Mouse (Mus musculus): ENCODE measurements around the gene H60b.
"Not testable (repeated sequence)": the region's sequence is repeated elsewhere in the genome, so short reads cannot be mapped to it uniquely, and the experiment has no call there.

Gene H60b

GRCm38 (mm10) chr10:22274445-22275057 lies 116.2 kb downstream of the H60b start:
- no peak for DNase-seq

DNA sequence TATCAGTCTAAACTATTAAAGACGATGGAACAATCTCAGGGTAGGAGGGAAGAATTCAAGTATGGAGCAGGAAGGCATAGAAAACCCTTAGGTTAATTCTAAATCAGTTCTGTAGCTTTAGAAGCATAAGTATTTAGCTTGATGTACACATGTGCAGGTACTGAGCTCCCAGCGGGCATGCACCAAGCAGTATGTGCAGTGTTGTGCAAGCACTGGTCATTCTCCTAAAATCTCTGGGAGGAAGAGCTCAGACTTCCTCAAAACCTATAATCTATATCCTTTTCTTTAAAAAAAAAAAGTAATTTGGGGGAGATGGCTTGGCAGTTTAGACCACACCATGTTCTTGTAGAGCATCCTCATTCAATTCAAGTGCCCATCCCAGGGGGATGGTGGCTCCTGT lies 120.1 kb downstream of the H60b start:
- not testable (repeated sequence) for DNase-seq

DNA sequence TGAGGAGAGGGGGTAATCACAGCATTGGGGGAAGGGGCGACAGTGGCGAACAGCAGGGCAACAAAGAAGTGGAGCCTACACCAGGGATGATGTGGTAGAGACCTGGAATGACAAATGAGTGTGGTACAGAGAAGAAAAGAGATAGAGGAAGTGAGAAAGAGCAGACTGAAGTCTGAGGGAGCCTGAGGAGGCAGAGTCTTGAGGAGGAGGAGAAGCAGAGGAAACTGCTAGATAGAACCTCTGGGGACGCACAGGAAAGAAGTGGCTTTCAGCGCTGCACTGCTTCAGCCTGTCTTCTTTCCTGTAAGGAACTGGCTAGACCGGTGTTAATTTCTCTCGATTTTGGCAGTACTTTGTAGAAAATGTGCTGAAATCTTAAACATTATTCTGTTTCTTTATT lies 124.4 kb downstream of the H60b start:
- no peak for DNase-seq

- DNase-seq, result no peak
Observed at GRCm38 (mm10) chr10:22295676-22296075, 137.3 kb downstream of the H60b start.

DNA sequence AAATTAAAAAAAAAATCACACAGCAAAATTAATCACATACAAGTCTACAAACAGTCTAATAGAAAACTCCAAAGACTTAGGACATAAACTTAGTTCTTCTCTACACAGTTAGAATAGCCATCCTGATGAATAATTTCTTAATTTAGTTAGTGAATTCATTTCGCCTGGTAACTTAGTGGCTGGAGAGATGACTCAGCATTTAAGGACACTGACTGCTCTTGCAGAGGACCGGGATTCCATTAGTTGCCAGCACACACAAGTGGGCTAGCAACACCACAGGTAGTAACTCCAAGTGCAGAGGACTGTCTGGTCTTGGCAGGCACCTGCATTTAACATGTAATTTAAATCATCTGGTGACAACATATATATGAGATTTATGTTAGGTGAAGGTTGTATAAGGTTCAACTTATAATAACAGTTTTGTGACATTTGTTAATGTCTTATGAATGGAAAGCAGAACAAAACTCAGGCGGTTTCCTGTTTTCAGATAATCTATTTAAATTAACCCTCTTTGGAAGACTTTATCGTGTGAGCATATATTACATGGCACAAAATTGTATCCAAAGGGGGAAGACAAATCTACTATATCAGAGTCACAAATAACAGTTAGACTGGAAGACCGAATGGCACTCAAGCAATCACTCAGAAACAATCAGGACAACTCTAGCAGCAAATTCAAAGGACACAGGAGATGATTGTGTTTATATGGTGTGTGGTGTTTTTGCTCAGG lies 138.8 kb downstream of the H60b start:
- DNase-seq, result no peak

- no peak for DNase-seq
Observed at GRCm38 (mm10) chr10:22297766-22298461, 139.5 kb downstream of the H60b start.

- no peak for DNase-seq
Observed at GRCm38 (mm10) chr10:22299324-22299723, 140.9 kb downstream of the H60b start.

- peak; percentile 14 for DNase-seq
Observed at GRCm38 (mm10) chr10:22301641-22302040, 143.3 kb downstream of the H60b start.

GRCm38 (mm10) chr10:22302344-22303057 lies 144.1 kb downstream of the H60b start:
- DNase-seq, result peak; percentile 25

GRCm38 (mm10) chr10:22303736-22304135 lies 145.3 kb downstream of the H60b start:
- DNase-seq, result peak; percentile 19

- no peak for DNase-seq
Observed at GRCm38 (mm10) chr10:22305801-22306200, 147.4 kb downstream of the H60b start.

- peak; percentile 33 for DNase-seq
Observed at GRCm38 (mm10) chr10:22306452-22306851, 148.1 kb downstream of the H60b start.

DNA sequence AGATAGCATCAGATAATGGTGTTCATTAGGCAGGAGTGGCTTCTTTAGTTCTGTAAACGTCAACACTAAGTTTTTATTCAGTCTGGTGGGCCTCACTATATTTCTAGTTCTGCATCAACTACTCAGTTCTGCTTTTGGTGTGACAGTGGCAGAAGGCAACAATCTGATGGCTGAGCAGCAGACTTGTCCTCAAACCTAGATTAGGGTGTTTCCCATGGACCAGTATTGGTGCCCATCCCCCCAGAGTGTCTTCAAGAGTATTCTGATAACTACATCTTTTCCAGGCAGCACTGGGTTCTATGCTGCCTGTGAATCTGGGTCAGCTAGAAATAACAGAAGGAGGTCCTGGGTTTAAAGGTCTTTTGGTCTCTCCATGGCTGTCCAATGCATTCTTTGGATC lies 149.8 kb downstream of the H60b start:
- no peak for DNase-seq

DNA sequence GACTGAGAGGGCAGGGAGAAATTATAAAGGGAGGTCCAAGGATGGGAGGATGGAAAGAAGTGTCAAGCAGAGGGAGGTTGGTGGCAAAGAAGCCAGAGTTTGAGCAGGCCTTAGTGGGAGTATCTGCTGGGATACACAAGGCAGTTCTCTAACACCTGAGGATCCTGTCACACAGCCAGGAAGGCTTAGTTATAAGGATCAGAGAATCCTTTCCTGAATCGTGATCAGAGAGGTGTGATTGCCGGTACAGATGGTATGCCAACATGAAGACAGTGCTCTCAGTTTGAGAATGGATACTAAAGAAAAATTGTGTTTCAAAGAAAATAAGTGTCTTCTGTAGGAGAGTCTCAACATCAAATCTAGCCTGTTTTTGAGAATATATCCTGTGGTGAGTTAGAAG lies 164.5 kb downstream of the H60b start:
- no peak for DNase-seq
